Mouse (Mus musculus): ENCODE measurements around the gene Hoxd11. TPM values are rescaled to one million over a fixed set of nuclear protein-coding genes. Genes with fewer than 3 reads are reported as not detected.

Hoxd11 gene
- polyA plus RNA-seq, 1 experiment: not detected

DNA sequence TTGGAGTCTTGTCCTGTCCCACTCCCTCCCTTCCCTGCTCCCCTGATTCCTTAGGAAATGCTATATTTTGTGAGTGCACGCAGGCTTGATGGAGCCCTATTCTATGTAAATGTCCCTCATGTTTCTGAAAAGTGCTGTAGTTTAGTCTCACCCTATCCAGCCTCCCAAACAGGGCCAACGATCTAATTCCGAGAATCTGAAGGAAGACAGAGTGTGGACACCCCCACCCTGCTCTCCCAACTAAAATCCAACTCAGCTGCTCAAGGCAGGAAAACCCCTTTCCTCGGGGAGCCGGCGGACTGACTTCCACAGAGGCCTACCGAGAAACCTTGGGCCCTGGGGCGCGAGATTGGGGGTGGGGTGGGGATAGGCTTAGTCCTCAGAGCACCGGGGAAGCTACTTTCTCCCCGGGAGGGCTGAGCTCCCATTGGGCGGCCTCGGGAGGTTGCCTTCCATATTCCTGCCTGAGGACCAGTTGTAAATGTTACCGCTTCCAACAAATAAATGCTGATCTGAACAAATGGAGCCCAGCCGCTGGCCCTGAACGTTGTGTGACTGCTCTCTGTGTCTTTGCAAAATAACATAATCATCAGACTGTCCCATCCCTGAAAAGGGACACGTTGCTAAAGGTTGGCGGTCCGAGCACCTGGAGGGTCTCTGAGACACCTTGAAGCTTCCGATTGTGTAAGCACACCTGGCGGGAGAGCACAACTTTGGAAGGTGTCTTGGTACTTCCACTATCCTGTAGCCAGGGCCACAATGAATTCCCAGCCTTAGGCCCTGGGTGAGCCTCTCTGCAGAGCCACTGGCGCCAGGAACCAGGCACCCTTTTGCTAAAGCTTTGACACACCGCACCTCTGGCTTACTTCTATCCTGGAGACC lies 20.5 kb downstream of the Hoxd11 start:
- peak overlapping the region; percentile 25 for H3K4me3 ChIP-seq (ENCODE audit: control insufficient read depth, low read depth, low read length)

DNA sequence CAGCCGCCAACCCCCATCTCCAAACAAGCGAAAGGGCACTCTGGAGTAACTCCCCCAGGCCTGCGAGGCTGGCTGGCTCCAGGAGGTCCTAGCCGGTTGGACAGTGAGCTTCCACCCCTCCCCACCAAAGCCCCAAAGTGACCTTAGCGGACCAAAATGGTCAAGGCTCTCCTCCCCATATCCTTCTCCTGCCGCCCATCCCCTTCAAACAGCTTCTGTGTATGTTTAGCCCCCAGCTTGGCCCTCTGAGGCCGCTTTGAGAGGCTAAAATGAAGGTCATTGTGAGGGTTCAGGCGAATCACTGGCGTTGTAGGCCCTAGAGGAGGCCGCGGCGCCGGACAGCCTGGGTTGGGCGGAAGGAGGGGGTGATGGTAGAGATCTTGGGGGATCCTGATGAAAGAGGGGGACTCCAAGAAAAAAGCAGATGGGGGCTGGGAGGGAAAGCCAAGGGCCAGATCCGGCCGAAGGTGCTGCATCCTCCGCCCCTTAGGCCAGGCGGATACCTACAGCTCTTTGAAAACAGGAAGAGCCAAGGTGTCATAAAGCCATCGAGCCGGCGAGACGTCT lies 21.3 kb downstream of the Hoxd11 start:
- peaks cover 3% of the 10 kb centered on the region for H3K27me3 ChIP-seq (ENCODE audit: control insufficient read depth, insufficient read depth, low read length)
- TF ChIP-seq CTCF (IDR thresholded peaks at IDR 0.05; ENCODE audit: control insufficient read depth, insufficient read depth, insufficient replicate concordance, low read depth, low read length) (no peak), POLR2A (IDR thresholded peaks at IDR 0.05; ENCODE audit: control insufficient read depth, low read depth, low read length) (no peak)
- H3K4me3 ChIP-seq (ENCODE audit: control insufficient read depth, low read depth, low read length): peak overlapping the region; percentile 12
- no peaks in the 10 kb centered on the region for H3K36me3 ChIP-seq (ENCODE audit: control insufficient read depth, insufficient read depth, low read length)
- peak overlapping the region; percentile 56 for H3K27ac ChIP-seq (ENCODE audit: control insufficient read depth, insufficient read depth, low read depth, low read length)
- H3K4me1 ChIP-seq (ENCODE audit: control insufficient read depth, insufficient read depth, low read length): peaks cover 27% of the 10 kb centered on the region

More for the DNA sequence above, 20.5 kb downstream of the Hoxd11 start:
- Histone ChIP-seq H3K36me3 (ENCODE audit: control insufficient read depth, insufficient read depth, low read length) (no peaks in the 10 kb centered on the region), H3K27me3 (ENCODE audit: control insufficient read depth, insufficient read depth, low read length) (peaks cover 3% of the 10 kb centered on the region), H3K27ac (ENCODE audit: control insufficient read depth, insufficient read depth, low read depth, low read length) (peak overlapping the region; percentile 56), H3K4me1 (ENCODE audit: control insufficient read depth, insufficient read depth, low read length) (peaks cover 27% of the 10 kb centered on the region)
- TF ChIP-seq POLR2A (IDR thresholded peaks at IDR 0.05; ENCODE audit: control insufficient read depth, low read depth, low read length): no peak
- TF ChIP-seq CTCF (IDR thresholded peaks at IDR 0.05; ENCODE audit: control insufficient read depth, insufficient read depth, insufficient replicate concordance, low read depth, low read length): no peak

DNA sequence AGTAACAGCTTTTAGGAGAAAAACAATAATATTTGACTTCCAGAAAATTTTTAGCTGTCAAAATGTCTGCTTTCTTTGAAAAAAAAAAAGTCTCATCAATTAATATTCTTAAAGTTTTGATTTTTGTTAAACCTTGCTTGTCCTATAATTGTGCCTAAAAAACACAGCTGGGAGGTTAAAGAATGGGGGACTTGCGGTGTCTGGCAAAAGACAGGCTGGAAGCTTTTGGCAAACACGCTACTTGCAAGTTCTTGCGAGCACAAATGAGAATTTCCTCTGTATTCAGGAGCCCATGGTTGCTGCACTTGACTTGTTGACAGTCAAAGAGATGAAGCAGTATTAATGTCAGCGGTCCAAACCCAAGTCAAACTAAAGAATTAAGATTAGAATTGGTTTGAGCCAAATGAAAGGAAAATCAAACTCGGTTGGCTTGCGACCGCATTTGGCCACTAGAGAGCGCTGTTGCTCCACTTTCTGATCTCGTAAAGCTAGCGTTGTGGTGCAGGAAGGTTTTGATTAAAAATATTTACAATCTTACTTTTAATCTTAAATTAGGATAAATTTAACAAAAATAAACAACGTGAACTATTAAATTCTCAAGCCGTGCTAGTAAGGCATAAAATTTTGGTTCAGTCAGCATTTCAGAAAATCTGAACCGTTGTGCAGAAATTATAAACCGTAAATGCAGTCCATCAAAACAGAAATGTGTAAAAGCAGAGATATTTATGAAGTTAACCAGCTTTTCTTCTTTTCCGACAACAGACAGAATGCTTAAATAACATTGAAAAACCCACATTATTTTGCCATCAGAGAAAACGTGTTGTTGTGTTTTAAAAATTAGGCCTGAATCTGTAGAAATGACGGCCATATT lies 22.8 kb downstream of the Hoxd11 start:
- Histone ChIP-seq H3K27ac (ENCODE audit: control insufficient read depth, insufficient read depth, low read depth, low read length) (no peak overlapping the region), H3K4me1 (ENCODE audit: control insufficient read depth, insufficient read depth, low read length) (peaks cover 25% of the 10 kb centered on the region), H3K36me3 (ENCODE audit: control insufficient read depth, insufficient read depth, low read length) (no peaks in the 10 kb centered on the region; the same call in 1 of the 2 replicates), H3K4me3 (ENCODE audit: control insufficient read depth, low read depth, low read length) (no peak overlapping the region), H3K27me3 (ENCODE audit: control insufficient read depth, insufficient read depth, low read length) (no peaks in the 10 kb centered on the region; the same call in 1 of the 2 replicates)
- TF ChIP-seq POLR2A (IDR thresholded peaks at IDR 0.05; ENCODE audit: control insufficient read depth, low read depth, low read length) (no peak), CTCF (IDR thresholded peaks at IDR 0.05; ENCODE audit: control insufficient read depth, insufficient read depth, insufficient replicate concordance, low read depth, low read length) (peak; percentile 68; the same call in 1 of the 2 replicates)

DNA sequence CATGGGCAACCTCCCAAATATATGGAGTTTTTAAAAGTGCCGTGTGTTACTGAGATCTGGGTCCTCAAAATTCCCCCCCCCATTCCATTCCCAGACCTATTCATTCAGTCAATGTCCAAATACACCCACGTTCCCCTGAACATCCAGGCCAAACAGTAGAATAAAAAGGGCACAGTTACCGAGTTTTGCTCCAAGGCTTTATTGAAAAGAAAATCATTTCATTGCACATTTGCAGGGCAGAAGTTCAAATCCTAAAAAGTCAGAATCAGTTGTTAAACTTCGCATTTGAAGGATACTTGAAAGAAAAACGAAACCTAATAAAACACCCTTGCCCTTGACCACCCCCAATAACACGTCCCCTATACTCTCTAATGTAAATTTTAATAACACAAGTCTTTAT lies 23.5 kb downstream of the Hoxd11 start:
- Histone ChIP-seq H3K4me3 (ENCODE audit: control insufficient read depth, low read depth, low read length) (no peak overlapping the region), H3K27me3 (ENCODE audit: control insufficient read depth, insufficient read depth, low read length) (no peaks in the 10 kb centered on the region; the same call in 1 of the 2 replicates)

DNA sequence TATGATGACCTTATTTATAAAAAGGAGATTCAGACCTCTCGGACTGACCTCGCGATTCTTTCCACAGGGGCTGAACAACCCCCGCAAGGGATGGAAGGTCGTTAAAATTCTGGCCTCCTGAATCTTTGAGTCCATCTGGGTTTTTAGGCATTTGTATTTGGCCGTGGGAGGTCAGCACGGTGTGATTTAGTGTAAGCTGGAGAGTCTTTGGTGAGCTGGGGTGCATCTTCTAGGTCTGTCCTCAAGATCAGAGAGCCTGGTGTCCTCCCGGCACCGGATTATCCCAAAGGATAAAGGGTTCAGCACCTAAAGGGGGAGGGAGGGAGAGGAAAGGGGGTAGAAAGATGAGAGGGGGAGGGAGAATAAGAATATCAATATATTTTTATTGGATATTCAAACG lies 24.0 kb downstream of the Hoxd11 start:
- H3K27me3 ChIP-seq (ENCODE audit: control insufficient read depth, insufficient read depth, low read length): no peaks in the 10 kb centered on the region
- TF ChIP-seq POLR2A (IDR thresholded peaks at IDR 0.05; ENCODE audit: control insufficient read depth, low read depth, low read length) (no peak), CTCF (IDR thresholded peaks at IDR 0.05; ENCODE audit: control insufficient read depth, insufficient read depth, insufficient replicate concordance, low read depth, low read length) (no peak)
- H3K36me3 ChIP-seq (ENCODE audit: control insufficient read depth, insufficient read depth, low read length): no peaks in the 10 kb centered on the region; the same call in 1 of the 2 replicates
- peaks cover 18% of the 10 kb centered on the region for H3K4me1 ChIP-seq (ENCODE audit: control insufficient read depth, insufficient read depth, low read length)
- no peak overlapping the region for H3K27ac ChIP-seq (ENCODE audit: control insufficient read depth, insufficient read depth, low read depth, low read length)
- no peak overlapping the region for H3K4me3 ChIP-seq (ENCODE audit: control insufficient read depth, low read depth, low read length)

More for the DNA sequence above, 23.5 kb downstream of the Hoxd11 start:
- Histone ChIP-seq H3K4me1 (ENCODE audit: control insufficient read depth, insufficient read depth, low read length) (peaks cover 23% of the 10 kb centered on the region), H3K36me3 (ENCODE audit: control insufficient read depth, insufficient read depth, low read length) (no peaks in the 10 kb centered on the region; the same call in 1 of the 2 replicates), H3K27ac (ENCODE audit: control insufficient read depth, insufficient read depth, low read depth, low read length) (no peak overlapping the region; the same call in 1 of the 2 replicates)
- no peak for TF ChIP-seq CTCF (IDR thresholded peaks at IDR 0.05; ENCODE audit: control insufficient read depth, insufficient read depth, insufficient replicate concordance, low read depth, low read length)
- TF ChIP-seq POLR2A (IDR thresholded peaks at IDR 0.05; ENCODE audit: control insufficient read depth, low read depth, low read length): no peak

DNA sequence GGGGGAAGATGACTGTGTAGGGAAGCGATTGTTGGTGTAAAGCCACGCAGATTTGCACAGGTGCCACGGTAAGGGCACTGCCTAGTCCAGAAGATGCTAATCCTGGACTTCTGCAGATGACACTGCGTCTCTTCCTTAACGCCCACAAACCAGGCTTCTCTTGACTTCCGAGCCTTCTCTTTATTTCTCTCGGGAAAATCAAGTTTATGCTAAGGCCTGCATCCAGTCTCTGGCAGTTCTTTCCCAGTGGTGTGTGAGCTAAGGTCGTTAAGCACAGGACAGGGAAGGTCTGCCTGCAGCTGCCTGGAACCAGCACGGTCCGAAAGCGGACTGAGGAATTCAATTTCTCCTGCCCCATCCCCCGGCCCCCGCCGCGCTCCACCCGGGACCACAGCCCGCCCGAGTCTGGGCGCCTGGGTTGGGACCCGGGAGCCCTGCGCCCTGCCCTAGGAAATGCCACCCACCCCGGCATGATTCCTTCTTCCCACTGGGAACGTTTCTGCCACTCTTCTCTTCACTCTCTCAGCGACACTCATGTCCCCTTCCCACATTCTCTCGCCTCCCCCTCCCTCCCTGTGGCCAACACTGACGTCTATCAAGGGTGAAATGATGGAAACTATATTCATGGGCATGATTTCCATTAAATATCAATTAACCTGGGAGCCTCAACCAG lies 24.5 kb downstream of the Hoxd11 start:
- peak overlapping the region; percentile 71 for H3K27ac ChIP-seq (ENCODE audit: control insufficient read depth, insufficient read depth, low read depth, low read length)
- H3K4me1 ChIP-seq (ENCODE audit: control insufficient read depth, insufficient read depth, low read length): peaks cover 16% of the 10 kb centered on the region
- H3K36me3 ChIP-seq (ENCODE audit: control insufficient read depth, insufficient read depth, low read length): no peaks in the 10 kb centered on the region; the same call in 1 of the 2 replicates
- H3K27me3 ChIP-seq (ENCODE audit: control insufficient read depth, insufficient read depth, low read length): no peaks in the 10 kb centered on the region
- H3K4me3 ChIP-seq (ENCODE audit: control insufficient read depth, low read depth, low read length): peak overlapping the region; percentile 74
- TF ChIP-seq CTCF (IDR thresholded peaks at IDR 0.05; ENCODE audit: control insufficient read depth, insufficient read depth, insufficient replicate concordance, low read depth, low read length) (no peak), POLR2A (IDR thresholded peaks at IDR 0.05; ENCODE audit: control insufficient read depth, low read depth, low read length) (no peak)
